Mouse (Mus musculus): ENCODE results near the gene Sptbn1. TPM values are rescaled to one million over a fixed set of nuclear protein-coding genes. Genes with fewer than 3 reads are reported as not detected.

The Sptbn1 gene
- 100 to 1,000 TPM; 570 to 594 TPM for total RNA-seq (2021)

DNA sequence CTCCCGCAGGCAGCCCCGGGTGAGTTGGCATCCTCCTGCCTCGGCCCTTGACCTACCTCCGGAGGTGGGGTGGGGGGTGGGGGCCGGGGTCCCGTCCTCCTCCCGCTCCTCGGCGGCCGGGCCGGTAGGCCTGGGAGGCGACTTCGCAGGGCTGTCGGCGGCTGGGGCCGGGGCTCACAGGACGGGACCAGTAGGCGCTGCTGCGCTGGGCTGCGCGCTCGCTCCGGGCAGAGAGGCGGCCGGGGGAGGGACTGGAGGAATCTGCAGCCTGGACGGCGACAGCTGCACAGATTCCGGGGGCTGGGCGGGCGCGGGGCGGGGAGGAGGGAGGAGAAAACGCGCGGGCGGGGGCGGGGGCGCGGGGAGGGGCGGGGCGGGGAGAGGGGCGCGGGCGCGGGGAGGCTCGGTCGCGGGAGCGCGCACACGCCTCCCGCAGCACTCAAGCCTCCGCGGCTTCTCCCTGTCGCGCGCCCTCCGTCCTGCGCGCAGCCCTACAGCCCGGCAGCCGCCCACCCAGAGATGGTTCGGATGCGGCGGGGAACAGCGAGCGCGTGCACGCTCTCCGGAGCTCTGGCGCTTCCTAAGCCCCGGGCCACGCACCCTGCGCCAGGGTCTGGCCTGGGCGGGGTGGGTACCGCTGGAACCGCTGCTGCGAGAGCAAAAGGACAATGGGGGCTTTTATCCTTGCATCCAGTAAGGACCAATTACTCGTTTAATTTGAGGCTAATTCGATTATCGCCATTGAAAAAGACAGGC lies at the start of gene Sptbn1:
Sptbn1 (minus strand) TSS at position 284 of the 756 bp plus-strand sequence.
- peak; percentile 86 for DNase-seq

GRCm38 (mm10) chr11:30294279-30294678 lies 26.3 kb upstream of the Sptbn1 start:
- no peak for DNase-seq

- no peak for DNase-seq
Observed at GRCm38 (mm10) chr11:30292221-30293160, 24.5 kb upstream of the Sptbn1 start.

GRCm38 (mm10) chr11:30291155-30291554 lies 23.2 kb upstream of the Sptbn1 start:
- no peak for DNase-seq

- DNase-seq = no peak
Observed at GRCm38 (mm10) chr11:30289470-30290431, 21.8 kb upstream of the Sptbn1 start.

DNA sequence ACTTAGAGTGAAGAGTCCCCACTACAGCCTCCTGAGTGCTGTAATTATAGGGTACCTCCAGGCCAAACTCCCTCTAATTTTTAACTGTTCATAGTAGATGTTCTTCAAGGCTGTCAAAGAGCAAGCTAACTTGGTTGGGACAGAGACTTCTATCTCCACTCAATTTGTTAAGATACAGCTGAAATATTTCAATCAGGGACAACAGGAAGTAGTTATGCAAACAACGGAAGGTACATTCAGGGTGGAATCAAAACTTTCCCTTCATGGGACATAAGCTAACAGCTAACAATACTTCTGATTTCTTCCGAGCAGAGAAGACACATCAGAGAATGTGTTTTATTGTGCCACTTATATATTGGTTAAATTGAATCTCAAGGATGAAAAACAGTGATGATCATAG lies 20.1 kb upstream of the Sptbn1 start:
- no peak for DNase-seq

- DNase-seq = no peak
Observed at GRCm38 (mm10) chr11:30283710-30284109, 15.7 kb upstream of the Sptbn1 start.

DNA sequence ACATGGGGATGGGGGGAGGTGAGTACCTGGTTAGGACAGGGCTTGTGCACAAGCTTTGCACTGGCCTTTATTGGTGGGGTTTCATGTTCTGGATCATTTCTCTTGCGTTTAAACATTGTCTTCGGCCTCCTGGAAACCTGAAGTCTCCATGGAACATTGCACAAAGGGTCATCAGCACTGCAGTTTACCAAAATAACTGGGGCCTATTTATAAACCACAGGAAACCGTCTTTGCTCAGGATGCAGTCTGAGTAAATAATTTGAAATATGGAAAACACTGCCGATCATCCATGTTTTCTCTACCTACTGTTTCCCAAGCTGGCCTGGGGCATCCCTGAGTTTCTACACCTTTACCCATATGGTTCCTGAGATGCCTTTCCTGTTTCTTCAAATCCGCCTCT lies 13.1 kb upstream of the Sptbn1 start:
- no peak for DNase-seq

DNA sequence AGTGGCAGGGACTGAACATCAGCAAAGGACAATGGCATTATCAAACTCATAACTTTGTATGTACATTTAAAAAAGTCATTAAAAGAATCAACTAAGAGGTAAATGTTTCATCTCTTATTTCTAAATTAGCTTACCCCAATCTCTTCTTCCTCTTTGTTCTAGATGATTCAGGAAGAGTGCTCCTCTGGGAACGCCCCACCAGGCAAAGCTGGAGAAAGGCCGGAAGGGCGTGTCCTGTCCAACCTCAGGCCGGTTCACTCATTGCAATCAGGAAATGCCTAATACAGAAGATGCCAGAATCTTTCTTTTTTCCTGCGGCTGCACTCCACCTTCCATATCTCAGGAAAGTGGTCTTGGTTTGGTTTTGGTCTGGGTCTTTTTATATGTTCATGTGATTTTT lies 11.3 kb upstream of the Sptbn1 start:
- DNase-seq = no peak

DNA sequence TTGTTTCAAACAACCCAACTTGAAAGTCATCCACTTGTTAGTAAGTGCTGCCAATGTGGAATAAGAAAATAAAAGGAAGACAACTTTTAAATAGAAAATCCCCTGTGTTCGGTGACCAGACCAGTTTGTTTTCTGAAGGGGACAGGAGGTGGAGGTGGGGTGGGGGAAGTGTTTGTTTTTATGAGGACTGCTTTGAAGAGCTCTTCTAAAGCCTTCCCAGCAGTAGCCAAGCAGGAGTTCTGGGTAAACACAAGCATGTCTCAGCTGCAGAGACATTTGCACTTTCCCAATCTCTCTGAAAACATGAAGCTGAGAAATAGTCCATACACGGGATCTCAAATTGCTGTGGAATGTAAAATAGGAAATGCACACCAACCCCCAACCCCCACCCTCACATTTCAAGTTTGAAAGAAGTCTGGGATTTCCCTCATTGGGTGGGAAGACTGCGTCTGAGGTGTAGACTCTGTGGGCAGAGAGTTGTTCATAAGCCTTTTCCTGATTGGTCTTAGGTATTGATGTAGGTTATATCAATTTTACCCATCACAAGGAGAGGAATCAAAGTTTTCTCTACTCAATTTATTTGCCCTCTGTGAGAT lies 7.6 kb upstream of the Sptbn1 start:
- no peak for DNase-seq

GRCm38 (mm10) chr11:30269524-30269923 lies 1.5 kb upstream of the Sptbn1 start:
- no peak for DNase-seq

GRCm38 (mm10) chr11:30268648-30269375 lies 837 bp upstream of the Sptbn1 start:
- DNase-seq = peak in 1 of 2 experiments; percentile 29

DNA sequence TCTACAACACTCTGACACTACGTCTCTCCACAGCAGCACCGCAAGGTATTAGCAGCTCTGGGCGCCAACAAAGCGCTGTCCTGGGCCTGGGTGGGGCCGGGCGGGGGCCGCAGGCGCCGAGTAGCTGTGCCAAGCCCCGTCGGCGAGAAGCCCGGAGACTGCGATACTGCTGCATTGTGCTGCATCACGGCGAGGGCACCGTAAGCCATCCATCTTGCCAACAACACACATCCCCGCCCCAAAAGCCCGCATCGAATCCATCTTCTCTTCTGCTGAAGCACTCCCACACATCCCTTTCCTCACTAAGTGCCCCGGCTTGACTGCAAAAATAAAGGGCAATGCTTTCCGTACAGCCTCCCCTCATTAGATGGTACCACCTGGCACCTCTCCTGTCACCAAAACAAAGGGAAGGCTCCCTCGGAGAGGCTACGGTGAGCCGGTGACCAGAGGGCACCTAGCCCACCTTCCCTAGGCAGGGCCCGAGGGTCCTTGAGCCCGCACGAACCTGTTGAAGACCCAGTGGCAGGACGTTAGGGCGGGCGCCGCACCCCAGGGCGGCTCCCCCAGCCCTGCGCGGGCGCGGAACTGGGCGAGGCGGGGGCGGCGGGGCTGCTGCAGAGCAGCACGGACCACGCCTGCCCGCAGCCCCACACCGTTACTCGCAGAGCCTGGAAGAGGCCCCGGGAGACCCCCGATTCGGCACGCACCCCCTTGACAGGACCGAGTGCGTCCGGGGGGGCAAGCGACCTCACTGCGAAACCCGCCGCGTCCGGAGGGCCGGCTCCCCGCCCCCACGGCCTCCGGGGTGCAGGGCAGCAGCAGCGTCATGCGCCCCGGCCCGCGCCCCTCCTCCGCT lies 711 bp downstream of the Sptbn1 start:
- peak; percentile 61 to 63 for DNase-seq

GRCm38 (mm10) chr11:30266691-30267035 lies 1.3 kb downstream of the Sptbn1 start:
- DNase-seq = no peak

DNA sequence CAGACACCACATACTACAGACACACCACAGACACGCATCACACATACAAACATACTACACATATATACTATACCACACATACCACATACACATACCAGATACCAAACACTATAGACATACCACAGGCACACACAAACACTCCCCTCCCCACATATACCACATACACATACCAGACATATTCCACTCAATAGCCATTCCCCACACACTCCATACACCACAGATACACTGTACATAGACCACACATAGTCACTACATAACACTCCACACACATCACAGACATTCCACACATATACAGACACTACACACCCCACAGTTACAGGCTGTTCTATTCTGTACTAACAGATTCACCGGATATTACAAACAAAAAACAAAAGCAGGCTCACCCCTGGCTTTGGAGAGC lies 2.3 kb downstream of the Sptbn1 start:
- no peak for DNase-seq

- DNase-seq = no peak
Observed at GRCm38 (mm10) chr11:30263627-30264026, 4.3 kb downstream of the Sptbn1 start.

DNA sequence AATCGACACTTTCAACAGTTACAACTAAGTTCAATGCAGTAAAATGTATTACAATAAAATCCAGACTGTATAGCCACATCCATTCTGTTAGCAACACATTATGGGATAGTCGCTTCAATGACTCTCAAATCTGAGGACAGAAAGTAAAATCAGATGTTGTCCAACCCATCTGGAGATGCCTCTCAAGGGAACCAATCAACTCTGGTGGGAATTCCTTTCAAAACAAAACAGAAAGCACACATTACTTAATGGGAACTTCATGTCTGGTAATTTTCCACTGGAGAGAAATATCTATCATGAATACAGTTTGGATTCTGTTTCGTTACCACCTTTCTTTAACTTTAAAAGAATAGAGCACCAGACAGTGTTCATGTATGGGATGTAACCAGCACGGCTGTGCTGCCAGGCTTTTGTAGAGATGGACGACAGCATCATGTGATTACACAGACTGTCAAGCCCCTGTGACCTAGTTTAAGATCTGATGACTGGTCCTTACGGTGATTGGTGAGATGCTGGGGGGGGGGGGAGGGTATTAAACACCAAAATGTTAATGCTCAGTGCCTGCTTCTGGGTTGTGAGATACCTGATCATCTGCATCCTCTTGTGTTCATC lies 9.1 kb downstream of the Sptbn1 start:
- no peak for DNase-seq

DNA sequence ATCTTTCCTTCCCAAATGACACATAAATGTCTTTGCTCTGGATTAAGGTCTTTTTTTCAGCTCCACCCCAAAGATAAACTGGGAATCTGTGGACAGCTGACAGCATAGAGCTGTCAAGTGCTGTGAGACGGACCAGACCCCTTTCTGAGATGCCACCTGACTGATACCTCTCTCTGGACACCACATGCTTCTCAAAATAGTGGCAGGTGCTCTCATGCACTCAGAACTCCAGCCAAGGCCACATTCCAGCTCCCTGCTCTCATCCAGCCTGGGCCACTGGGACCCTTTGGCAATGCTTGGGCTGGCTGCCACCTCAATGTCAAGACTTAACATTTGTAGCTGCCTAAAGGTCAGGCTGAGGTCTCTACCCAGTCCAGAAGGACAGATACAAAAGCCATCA lies 10.2 kb downstream of the Sptbn1 start:
- no peak for DNase-seq

GRCm38 (mm10) chr11:30257085-30257484 lies 10.9 kb downstream of the Sptbn1 start:
- no peak for DNase-seq

DNA sequence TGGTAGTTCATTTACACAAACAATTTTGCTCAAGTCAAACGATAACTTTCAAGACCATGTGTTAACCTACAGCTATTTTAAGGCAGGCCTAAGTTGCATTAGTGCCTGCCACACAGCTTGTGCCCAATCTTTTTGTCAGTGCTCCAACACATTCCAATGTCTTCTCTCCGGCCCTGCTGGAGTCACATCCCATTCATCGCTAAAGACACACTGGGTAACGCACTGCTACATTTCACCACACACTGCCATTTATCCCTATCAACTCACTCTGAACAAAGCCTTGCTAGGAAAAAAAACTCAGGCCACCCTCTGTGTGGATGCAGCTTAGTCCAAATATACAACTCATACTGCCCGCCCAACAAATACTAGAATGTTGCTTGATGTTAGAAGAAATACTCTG lies 11.5 kb downstream of the Sptbn1 start:
- no peak for DNase-seq
